Mouse (Mus musculus): Measurements from ENCODE around the gene Hebp1. TPM values are rescaled to one million over a fixed set of nuclear protein-coding genes. Genes with fewer than 3 reads are reported as not detected.

Gene Hebp1
- polyA plus RNA-seq, 1 experiment from 2014 or later: 45.1 TPM

DNA sequence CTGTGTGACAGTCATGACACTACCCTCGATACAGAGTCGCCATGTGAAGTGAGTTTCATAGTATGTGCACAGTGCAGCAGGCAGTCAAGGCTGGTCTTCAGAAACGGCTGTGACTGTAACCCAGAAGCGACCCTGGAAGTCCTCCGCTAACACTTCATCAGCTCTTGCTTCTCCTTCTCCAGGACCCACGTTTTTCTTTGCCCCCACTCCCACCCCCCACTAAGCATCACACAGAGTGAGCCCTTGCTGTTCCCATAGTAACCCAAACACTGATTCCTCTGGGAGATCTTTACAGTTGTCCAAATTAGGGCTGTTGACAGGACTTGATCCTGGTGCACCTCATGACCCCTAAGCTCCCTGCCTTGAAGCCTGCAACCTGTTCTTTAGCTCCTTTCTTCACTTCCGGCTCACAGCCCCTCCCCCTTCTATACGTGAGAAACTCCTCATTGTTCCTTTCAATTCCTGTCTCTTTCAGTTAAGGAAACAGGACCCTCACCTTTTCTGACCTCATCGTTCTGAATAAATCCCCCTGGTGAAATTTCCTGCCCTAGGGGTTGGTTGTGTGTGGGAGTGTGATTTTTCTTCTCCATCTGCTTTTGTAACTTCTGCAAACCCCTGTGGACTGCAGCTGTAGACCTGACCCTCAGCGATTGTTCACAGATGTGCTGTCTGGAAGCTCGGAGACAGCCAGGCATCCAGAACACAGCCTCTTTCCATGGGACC, 61.2 kb downstream of the Hebp1 start:
- no peaks in the 10 kb centered on the region for H3K36me3 ChIP-seq
- H3K4me3 ChIP-seq (replicated peaks): no peak overlapping the region
- no peaks in the 10 kb centered on the region for H3K27me3 ChIP-seq (replicated peaks)
- no peak overlapping the region for H3K27ac ChIP-seq
- WGBS: 41% methylated on average over 11 of the region's 11 CpGs
- 0 out of 2 replicates have a peak, but pooled peaks cover 6% of the 10 kb centered on the region for H3K4me1 ChIP-seq (replicated peaks)
- H3K4me2 ChIP-seq (replicated peaks): no peak overlapping the region
- H3K9ac ChIP-seq: no peak overlapping the region
- no peak for ATAC-seq
- H3K9me3 ChIP-seq: no peaks in the 10 kb centered on the region

GRCm38 (mm10) chr6:135135735-135136134, 62.1 kb downstream of the Hebp1 start:
- H3K9me3 ChIP-seq: no peaks in the 10 kb centered on the region
- no peaks in the 10 kb centered on the region for H3K27me3 ChIP-seq (replicated peaks)
- no peak overlapping the region for H3K9ac ChIP-seq
- no peak overlapping the region for H3K4me2 ChIP-seq (replicated peaks)
- ATAC-seq: no peak
- no peak overlapping the region for H3K27ac ChIP-seq
- H3K36me3 ChIP-seq: no peaks in the 10 kb centered on the region
- 84% methylated on average over 4 of the region's 4 CpGs for WGBS
- H3K4me3 ChIP-seq (replicated peaks): no peak overlapping the region
- 0 out of 2 replicates have a peak, but pooled peaks cover 6% of the 10 kb centered on the region for H3K4me1 ChIP-seq (replicated peaks)

DNA sequence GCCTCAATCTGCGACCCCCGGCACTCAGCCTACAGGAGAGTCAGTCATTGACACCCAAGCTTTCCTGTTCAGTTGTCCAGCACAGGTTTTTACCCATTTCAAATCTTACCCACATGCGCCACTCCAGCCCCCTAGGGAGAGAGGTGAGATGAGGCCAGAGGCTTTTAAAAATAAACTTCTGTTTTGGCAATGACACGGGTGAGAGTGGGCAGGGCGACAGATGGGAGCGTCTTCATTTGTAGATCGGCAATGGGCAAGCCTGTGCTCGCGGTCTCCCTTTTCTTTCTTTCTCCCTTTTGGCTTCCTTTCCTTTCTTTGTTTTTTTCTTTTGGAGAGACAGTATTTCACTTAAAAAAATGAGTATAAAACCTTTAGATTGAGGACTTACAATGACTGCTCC, 64.3 kb downstream of the Hebp1 start:
- no peaks in the 10 kb centered on the region for H3K27me3 ChIP-seq (replicated peaks)
- H3K4me1 ChIP-seq (replicated peaks): 0 out of 2 replicates have a peak, but pooled peaks cover 6% of the 10 kb centered on the region
- H3K36me3 ChIP-seq: no peaks in the 10 kb centered on the region
- no peak overlapping the region for H3K9ac ChIP-seq
- H3K27ac ChIP-seq: no peak overlapping the region
- ATAC-seq: no peak
- no peaks in the 10 kb centered on the region for H3K9me3 ChIP-seq
- WGBS: 96% methylated on average over 9 of the region's 9 CpGs
- no peak overlapping the region for H3K4me2 ChIP-seq (replicated peaks)
- H3K4me3 ChIP-seq (replicated peaks): no peak overlapping the region

GRCm38 (mm10) chr6:135133086-135133485, 64.7 kb downstream of the Hebp1 start:
- Histone ChIP-seq H3K27me3 (replicated peaks) (no peaks in the 10 kb centered on the region), H3K4me3 (replicated peaks) (no peak overlapping the region), H3K4me1 (replicated peaks) (0 out of 2 replicates have a peak, but pooled peaks cover 4% of the 10 kb centered on the region), H3K27ac (no peak overlapping the region), H3K36me3 (no peaks in the 10 kb centered on the region), H3K9me3 (no peaks in the 10 kb centered on the region), H3K9ac (no peak overlapping the region), H3K4me2 (replicated peaks) (no peak overlapping the region)
- WGBS: 89% methylated on average over 7 of the region's 7 CpGs
- ATAC-seq: no peak

- Histone ChIP-seq H3K4me3 (replicated peaks) (no peak overlapping the region), H3K9ac (no peak overlapping the region), H3K4me2 (replicated peaks) (no peak overlapping the region), H3K36me3 (no peaks in the 10 kb centered on the region), H3K27ac (no peak overlapping the region), H3K9me3 (no peaks in the 10 kb centered on the region), H3K4me1 (replicated peaks) (no peaks in the 10 kb centered on the region), H3K27me3 (replicated peaks) (no peaks in the 10 kb centered on the region)
- ATAC-seq: no peak
- 54% methylated on average over 5 of the region's 5 CpGs for WGBS
Observed at GRCm38 (mm10) chr6:135124755-135125380, 73.0 kb downstream of the Hebp1 start.

DNA sequence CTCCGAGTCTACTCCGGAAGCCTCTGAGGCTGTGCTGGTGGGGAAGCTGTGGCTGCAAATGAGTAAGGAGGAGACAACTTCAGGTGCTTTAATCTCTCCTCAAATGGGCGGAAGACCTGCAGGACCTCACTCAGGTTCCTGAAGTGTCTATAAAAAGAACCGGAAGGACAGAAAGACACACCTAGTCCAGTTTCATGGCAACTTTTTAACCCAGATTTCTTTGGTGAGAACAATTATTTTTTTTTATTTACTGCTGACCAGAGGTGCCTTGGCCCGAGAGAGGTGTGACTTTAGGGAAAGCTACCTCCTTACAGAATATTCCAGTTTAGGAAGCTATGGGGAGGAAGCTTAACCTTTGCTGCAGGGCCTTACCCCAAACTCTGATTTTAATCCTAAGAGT, 79.6 kb downstream of the Hebp1 start, which contains the start of gene Gprc5d:
Gene Gprc5d (minus strand): TSS at position 101 of the 400 bp plus-strand sequence.
- Histone ChIP-seq H3K4me1 (replicated peaks) (no peaks in the 10 kb centered on the region), H3K27ac (no peak within 1 kb of the TSS), H3K4me2 (replicated peaks) (no peak within 1 kb of the TSS), H3K4me3 (replicated peaks) (no peak within 1 kb of the TSS), H3K27me3 (replicated peaks) (no peaks in the 10 kb centered on the region), H3K9ac (no peak within 1 kb of the TSS), H3K36me3 (no peaks in the 10 kb centered on the region), H3K9me3 (no peaks in the 10 kb centered on the region)
- no peak for ATAC-seq
- 86% methylated on average over 5 of the region's 5 CpGs for WGBS

DNA sequence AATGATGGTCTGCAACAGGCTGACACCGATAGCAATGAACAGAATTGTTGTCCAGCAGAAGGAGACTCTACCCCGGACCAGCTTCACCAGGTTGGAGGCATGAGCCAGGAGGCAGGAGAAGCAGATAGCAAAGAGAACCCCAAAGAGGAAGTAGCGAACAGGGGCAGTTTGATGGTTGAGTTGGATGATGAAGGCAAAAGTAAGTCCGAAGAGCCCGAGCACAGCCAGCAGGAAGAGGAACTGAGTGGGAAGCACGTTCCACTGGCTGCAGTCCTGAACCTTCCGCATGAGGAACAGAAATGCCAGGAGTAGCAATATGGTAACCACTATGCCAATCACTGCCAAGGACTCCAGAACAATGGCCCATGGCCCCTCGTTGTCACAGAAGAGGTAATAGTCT, 81.3 kb downstream of the Hebp1 start:
- no peaks in the 10 kb centered on the region for H3K4me1 ChIP-seq (replicated peaks)
- no peaks in the 10 kb centered on the region for H3K9me3 ChIP-seq
- no peak overlapping the region for H3K9ac ChIP-seq
- no peak overlapping the region for H3K4me3 ChIP-seq (replicated peaks)
- H3K27me3 ChIP-seq (replicated peaks): no peaks in the 10 kb centered on the region
- no peak for ATAC-seq
- H3K36me3 ChIP-seq: no peaks in the 10 kb centered on the region
- no peak overlapping the region for H3K27ac ChIP-seq
- H3K4me2 ChIP-seq (replicated peaks): no peak overlapping the region
- 93% methylated on average over 8 of the region's 8 CpGs for WGBS

DNA sequence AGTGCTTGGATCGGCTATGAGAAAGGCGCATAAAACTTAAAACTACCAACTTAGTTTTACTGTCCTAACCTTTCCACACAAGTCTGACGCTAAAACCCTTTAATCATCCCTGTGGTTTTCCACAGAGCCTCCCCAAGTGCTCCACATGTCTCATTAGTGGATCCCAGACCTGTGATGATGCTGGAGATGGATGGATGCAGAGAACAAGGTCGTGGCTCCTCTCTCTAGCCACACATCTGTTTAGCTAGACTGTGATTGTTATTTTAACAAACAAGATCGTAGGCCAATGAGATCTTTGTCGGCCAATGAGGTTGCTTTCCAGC, 84.7 kb downstream of the Hebp1 start:
- H3K9ac ChIP-seq: no peak overlapping the region
- ATAC-seq: no peak
- WGBS: 29% methylated on average over 6 of the region's 6 CpGs
- no peaks in the 10 kb centered on the region for H3K36me3 ChIP-seq
- H3K4me3 ChIP-seq (replicated peaks): no peak overlapping the region
- no peaks in the 10 kb centered on the region for H3K9me3 ChIP-seq
- no peak overlapping the region for H3K27ac ChIP-seq
- no peaks in the 10 kb centered on the region for H3K27me3 ChIP-seq (replicated peaks)
- no peaks in the 10 kb centered on the region for H3K4me1 ChIP-seq (replicated peaks)
- no peak overlapping the region for H3K4me2 ChIP-seq (replicated peaks)

- Histone ChIP-seq H3K9ac (no peak overlapping the region), H3K4me1 (replicated peaks) (no peaks in the 10 kb centered on the region), H3K36me3 (no peaks in the 10 kb centered on the region), H3K27ac (no peak overlapping the region), H3K4me3 (replicated peaks) (no peak overlapping the region), H3K9me3 (no peaks in the 10 kb centered on the region), H3K4me2 (replicated peaks) (no peak overlapping the region), H3K27me3 (replicated peaks) (no peaks in the 10 kb centered on the region)
- ATAC-seq: no peak
- WGBS: 20% methylated on average over 7 of the region's 7 CpGs
Observed at GRCm38 (mm10) chr6:135112411-135113113, 85.3 kb downstream of the Hebp1 start.

DNA sequence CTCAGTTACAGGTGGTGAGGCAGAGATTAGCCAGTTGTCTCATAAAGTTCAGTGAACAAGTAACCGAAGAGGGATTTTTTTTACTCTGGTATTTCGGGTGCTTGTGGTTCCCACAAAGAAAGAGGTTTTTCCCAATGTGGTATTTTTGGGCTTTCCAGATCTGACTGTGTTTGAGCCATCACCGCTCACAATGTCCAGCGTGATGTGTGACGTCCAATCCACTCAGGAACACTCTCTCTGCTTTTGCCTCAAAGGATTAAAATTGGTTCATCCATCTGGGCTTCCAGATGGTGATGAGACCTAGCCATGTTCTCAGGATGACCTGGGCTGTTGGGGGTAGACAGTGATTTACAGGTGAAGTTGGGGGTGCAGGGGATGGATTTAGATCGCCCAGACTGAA, 90.8 kb downstream of the Hebp1 start:
- Histone ChIP-seq H3K27me3 (replicated peaks) (no peaks in the 10 kb centered on the region), H3K9ac (no peak overlapping the region), H3K36me3 (no peaks in the 10 kb centered on the region), H3K4me1 (replicated peaks) (no peaks in the 10 kb centered on the region), H3K4me3 (replicated peaks) (no peak overlapping the region), H3K4me2 (replicated peaks) (no peak overlapping the region), H3K9me3 (no peaks in the 10 kb centered on the region), H3K27ac (no peak overlapping the region)
- WGBS: 89% methylated on average over 6 of the region's 6 CpGs
- ATAC-seq: no peak

GRCm38 (mm10) chr6:135102736-135103303, 95.0 kb downstream of the Hebp1 start:
- ATAC-seq: no peak
- 57% methylated on average over 5 of the region's 5 CpGs for WGBS

DNA sequence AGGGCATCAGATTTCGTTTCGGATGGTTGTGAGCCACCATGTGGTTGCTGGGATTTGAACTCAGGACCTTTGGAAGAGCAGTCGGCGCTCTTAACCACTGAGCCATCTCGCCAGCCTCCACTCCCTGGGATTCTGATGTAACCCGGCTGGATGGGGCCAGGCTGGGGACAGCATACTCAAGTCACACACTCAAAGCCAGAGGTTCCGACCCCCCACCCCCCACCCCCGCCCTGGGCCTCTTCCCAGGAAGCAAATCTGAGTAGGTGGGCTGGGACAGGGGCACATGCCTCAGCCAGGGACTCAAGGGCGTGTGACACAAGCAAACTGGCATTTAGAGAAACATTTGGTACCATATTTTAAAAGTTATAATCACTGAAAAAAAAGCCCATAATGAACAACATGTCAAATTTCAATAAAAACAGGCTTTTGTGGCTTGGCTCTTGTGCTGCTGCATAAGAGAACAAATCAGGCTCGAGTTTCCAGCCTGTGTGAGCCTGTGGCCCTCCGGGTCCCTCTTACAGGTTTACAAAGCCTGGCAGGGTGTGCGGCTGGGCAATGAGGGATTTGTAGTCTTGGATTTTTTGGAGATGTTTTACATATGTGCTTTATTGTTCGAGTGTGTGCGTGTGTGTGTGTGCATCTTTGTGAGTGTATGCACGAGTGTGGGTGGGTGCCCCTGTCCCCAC, 96.9 kb downstream of the Hebp1 start:
- no peaks in the 10 kb centered on the region for H3K36me3 ChIP-seq
- no peak overlapping the region for H3K4me3 ChIP-seq (replicated peaks)
- no peaks in the 10 kb centered on the region for H3K27me3 ChIP-seq (replicated peaks)
- ATAC-seq: no peak
- no peak overlapping the region for H3K4me2 ChIP-seq (replicated peaks)
- H3K9ac ChIP-seq: no peak overlapping the region
- H3K4me1 ChIP-seq (replicated peaks): no peaks in the 10 kb centered on the region
- no peak overlapping the region for H3K27ac ChIP-seq
- WGBS: 82% methylated on average over 15 of the region's 15 CpGs
- H3K9me3 ChIP-seq: no peaks in the 10 kb centered on the region

More at GRCm38 (mm10) chr6:135102736-135103303, 95.0 kb downstream of the Hebp1 start:
- no peaks in the 10 kb centered on the region for H3K9me3 ChIP-seq
- no peak overlapping the region for H3K4me3 ChIP-seq (replicated peaks)
- H3K27ac ChIP-seq: no peak overlapping the region
- no peaks in the 10 kb centered on the region for H3K36me3 ChIP-seq
- H3K9ac ChIP-seq: no peak overlapping the region
- H3K4me2 ChIP-seq (replicated peaks): no peak overlapping the region
- no peaks in the 10 kb centered on the region for H3K4me1 ChIP-seq (replicated peaks)
- no peaks in the 10 kb centered on the region for H3K27me3 ChIP-seq (replicated peaks)
